Mouse (Mus musculus): ENCODE data around the gene Rpl32.
A peak's percentile ranks its signal among the peaks of the same experiment; 100 is the strongest.

Rpl32 gene

DNA sequence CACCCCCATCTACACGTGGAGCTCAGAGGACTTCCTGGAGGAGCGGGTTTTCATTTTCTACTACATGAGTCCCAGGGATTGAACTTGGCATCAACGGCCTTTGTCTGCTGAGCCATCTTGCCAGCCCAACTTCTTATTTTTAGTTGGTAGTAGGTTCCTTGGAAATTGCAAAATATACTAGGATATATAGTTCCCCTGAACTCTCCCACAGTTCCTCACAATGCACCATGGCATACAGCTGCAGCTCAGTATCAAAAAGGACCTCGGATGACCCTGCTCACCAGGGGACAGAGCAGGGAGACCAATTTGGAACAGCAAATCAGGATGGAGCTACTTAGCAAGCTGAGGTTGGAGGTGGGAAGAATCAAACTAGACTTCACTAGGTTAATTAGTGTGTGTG, 6.5 kb upstream of the Rpl32 start:
- no peak for DNase-seq (ENCODE audit: low spot score in 2 of 2)

DNA sequence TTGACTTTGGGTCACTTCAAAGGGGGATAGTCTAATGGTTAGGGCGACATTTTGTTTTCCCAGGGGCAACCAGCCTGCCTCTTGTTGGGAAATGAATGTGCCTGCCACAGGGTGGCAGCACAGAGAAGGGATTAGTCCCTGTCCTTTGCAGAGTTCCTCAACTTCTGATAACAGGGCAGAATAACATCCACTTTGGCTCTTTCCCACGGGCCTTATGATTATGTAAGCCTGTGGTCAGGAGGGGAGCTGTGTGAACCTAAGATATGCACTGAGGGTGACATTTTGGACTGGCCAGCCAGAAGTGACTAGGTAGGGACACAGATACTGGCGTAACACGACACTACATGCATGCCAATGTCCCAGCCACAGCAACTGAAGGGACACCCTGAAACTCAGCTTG, 5.6 kb upstream of the Rpl32 start:
- DNase-seq (ENCODE audit: low spot score in 2 of 2): peak; percentile 18 to 40

DNA sequence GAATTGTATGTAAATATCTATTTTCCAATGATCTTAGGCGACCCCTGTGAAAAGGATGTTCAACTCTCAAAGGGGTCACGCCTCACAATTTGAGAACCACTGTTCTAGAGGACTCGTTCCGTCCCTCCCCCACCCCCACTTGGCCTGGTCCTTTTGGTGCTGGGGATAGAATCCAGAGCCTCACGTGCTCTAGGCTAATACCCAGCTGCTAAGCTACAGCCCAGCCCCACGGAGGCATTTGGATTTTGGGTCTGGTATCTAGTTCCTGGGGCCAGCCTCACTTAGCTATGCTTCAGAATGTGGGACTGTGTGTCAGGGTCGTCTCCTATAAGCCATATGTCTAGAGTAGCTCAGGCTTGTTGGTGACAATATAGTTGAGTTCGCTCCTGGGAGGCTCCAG, 3.1 kb upstream of the Rpl32 start:
- no peak for DNase-seq (ENCODE audit: low spot score in 2 of 2)

DNA sequence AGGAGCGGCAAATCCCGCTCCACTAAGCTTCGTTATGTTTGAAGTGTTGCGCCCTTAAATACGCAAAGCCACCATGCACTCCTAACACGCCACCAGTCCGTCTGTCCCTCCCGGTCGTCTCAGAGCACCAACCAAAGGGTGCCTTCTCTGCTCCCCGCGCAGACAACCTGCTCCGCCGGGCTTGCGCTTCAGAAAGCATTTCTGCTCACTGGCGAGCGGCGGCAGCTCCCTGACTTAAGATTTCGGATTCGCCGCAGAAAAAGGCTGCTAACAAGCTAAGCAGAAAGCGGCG, 405 bp downstream of the Rpl32 start:
- DNase-seq (ENCODE audit: low spot score in 2 of 2): no peak

DNA sequence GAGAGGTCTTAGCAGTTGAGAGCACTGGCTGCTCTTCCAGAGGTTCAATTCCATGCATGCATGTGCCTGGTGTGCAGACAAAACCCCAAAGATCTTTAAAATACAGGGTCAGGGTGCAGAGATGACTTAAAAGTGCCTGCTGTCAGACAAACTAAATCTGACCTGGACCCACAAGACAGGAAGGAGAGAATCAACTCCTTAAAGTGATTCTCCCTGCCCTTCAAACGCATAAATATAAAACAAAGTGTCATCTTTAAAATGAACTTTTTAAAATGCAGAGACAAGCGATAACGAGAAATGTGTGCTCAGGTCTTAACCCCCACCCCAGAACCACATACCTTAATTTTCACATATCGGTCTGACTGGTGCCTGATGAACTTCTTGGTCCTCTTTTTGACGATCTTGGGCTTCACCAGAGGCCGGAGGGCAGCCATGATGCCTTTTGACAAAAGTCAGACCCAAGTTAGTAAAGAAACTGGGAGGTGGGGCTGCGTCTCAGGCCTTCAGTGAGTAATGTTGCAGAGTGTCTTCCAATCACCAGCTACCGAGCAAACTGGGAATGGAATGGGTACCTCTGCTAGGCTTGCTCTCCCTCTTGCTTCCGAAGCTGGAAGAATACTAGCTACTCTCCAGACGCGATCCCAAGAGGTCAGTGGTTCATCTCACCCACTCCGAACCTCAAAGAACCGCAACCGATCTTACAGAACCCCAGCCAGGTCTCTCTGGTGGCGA, 917 bp downstream of the Rpl32 start:
- DNase-seq (ENCODE audit: low spot score in 2 of 2): no peak

DNA sequence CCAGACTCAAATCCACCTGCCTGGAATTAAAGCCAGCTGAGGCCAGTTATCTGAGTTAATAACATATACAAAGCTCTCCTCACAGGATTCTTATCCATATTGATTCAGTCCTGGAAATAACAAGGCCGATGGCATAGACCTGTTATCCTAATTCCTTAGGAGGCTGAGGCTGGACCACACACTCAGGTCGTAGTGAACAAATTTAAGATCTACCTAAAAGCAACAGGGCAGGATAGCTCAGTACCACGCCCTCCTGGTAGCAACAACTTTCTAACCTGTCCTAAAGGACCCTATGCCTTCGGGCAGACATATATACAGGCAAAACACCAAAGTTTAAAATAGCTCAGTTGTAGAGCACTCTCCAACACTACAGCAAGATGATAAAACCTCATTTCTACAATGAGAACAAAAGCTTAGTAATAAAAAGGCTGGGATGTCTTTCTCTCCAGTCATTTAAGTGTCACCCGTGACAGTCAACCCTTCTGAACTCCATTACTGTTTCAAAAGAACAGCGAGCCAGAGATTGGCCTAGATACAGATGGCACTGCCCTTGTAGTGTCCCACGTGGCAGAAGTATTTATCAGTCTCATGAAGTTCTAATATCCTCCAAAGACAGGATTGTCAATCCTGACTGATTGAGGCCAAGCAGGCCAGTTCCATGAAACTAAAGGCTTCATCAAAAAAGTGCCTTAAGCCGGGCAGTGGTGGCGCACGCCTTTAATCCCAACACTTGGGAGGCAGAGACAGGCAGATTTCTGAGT, 3.9 kb downstream of the Rpl32 start:
- DNase-seq (ENCODE audit: low spot score in 2 of 2): no peak

DNA sequence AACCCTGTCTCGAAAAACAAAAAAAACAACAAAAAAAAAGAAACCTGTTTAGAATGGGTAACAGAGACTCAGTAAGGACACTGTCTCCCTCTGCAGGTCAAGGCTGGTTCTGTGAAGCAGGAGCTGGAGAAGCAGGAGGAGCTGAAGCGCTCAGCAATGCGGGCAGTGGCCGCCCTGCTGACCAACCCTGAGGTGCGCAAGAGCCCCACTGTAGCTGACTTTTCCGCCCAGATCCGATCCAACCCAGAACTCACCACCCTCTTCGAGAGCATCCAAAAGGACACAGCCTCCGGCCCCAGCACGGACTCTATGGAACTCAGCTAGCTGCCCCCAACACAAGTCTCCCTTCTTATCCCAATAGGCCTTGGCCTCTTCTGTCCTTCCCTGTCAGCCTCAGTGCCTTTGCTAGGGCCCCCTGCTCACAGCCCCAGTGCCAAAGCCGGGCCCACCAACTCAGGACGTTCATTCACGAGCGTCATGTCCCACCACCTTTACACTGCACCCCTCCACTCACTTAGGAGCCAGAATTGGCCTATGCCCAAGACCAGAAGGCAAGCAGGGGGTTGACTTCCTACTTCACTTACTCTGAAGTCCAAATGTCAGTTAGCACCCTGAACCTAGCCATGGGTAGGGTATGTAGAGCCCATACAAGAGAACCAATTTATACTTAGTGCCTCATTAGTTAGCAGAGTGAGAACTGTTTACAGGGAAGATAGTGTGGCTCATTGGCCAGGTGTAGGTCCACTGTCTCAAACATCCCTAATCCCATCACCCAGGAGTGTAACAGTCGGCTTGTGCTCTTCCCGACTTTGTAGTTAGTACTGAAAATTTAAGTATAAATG, 4.8 kb downstream of the Rpl32 start:
- peak; percentile 56 to 71 for DNase-seq (ENCODE audit: low spot score in 2 of 2)

DNA sequence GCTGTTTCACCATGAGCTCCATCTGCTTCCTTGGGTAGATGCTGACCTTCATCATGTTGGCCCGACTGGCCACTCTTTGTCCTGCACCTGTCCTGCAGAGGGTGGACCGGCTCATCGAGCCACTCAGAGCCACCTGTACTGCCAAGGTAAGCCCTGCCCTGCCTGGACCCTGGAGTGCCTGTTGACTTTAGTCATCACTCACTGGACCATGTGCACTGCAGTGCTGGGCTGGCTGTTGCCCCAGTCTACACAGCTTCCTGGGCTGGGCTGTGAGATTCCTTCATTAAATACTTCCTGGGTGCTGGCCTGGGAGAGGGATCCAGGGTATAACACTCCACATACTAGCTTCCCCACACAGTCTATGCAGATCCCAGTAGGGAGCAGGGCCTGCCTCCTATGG, 6.7 kb downstream of the Rpl32 start:
- DNase-seq (ENCODE audit: low spot score in 2 of 2): no peak

DNA sequence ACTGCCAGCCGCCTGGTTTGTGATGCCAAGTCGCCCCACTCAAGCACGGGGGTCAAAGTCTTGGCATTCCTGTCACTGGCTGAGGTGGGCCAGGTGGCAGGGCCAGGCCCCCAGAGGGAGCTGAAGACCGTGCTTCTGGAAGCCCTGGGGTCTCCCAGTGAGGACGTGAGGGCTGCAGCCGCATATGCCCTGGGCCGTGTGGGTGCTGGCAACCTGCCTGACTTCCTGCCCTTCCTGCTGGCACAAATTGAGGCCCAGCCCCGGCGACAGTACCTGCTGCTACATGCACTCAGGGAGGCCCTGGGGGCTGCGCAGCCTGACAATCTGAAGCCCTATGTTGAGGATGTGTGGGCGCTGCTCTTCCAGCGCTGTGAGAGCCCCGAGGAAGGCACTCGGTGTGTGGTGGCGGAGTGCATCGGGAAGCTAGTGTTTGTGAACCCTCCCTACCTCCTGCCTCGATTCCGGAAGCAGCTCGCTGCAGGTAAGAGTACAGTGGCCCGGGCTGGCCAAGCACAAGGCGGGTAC, 15.8 kb downstream of the Rpl32 start:
- no peak for DNase-seq (ENCODE audit: low spot score in 2 of 2)

DNA sequence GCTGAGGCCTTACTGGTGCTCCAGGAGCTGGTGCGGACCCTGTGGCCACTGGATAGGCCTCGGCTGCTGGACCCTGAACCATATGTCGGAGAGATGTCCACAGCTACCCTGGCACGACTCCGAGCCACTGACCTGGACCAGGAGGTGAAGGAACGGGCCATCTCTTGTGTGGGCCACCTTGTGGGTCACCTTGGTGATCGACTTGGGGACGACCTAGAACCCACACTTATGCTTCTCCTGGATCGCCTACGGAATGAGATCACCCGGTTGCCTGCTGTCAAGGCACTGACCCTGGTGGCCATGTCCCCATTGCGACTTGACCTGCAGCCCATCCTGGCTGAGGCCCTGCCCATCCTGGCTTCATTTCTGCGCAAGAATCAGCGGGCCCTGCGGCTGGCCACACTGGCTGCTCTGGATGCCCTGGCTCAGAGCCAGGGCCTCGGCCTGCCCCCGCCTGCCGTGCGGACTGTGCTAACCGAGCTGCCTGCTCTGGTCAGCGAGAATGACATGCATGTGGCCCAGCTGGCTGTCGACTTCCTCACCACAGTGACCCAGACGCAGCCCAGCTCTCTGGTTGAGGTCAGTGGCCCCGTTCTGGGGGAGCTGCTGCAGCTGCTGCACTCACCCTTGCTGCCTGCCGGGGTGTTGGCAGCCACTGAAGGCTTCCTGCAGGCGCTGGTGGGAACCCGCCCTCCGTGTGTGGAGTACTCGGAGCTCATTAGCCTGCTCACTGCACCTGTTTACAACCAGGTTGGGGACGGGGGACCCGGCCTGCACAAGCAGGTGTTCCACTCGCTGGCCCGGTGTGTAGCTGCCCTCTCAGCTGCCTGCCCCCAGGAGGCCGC, 16.5 kb downstream of the Rpl32 start:
- DNase-seq (ENCODE audit: low spot score in 2 of 2): peak in 1 of 2 experiments; percentile 25

DNA sequence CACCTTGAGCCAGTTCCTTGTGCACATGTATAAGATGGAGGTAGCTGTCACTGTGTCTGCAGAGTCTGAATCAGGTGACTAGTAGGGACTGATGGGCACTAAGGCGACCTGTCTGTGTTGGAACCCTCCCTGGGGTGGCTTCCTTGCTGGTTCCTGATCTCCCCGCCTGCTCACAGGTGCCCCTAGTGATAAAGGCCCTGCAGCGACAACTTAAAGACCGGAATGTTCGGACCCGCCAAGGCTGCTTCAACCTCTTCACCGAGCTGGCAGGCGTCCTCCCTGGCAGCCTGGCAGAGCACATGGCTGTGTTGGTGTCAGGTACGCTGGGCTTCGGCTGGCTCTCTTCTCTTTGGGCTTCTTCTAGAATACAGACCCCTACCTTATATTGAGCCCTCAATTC, 17.5 kb downstream of the Rpl32 start:
- no peak for DNase-seq (ENCODE audit: low spot score in 2 of 2)

DNA sequence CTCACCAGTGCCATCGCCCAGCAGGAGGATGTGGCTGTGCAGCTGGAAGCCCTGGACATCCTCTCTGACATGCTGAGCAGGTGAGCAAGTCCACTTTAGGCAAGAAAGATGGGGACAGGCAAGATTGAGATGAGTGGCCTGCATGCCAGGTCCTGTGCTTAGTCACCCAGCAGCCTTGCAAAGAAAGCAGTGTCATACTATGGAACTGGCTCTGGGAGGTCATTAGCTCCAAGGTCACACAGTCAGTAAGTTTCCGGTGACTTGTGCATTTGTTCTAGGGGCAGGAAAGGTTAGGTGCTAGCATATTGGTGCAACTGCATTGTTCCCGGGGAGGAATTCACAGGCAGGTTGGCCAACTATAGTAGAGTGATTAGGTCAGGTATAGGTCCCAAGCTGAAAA, 25.8 kb downstream of the Rpl32 start:
- no peak for DNase-seq (ENCODE audit: low spot score in 2 of 2)

DNA sequence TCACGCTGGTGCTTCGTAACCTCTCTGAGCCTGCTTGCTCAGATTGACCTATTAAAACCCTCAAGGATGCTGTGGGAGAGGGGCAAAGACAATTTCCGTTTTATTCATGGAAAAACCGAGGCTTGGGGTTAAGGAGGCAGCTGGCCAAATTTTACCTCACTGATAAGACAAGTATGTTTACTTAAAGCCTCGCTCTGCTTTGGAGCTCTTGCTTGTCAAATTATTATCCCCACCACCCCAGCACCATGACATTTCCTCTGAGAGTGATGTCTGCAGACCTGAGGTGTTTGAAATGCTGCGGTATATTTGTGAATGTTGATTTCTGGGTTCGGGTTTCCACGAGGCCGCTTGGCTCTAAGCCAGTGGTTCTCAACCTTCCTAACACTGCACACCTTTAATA, 32.2 kb downstream of the Rpl32 start:
- DNase-seq (ENCODE audit: low spot score in 2 of 2): no peak

DNA sequence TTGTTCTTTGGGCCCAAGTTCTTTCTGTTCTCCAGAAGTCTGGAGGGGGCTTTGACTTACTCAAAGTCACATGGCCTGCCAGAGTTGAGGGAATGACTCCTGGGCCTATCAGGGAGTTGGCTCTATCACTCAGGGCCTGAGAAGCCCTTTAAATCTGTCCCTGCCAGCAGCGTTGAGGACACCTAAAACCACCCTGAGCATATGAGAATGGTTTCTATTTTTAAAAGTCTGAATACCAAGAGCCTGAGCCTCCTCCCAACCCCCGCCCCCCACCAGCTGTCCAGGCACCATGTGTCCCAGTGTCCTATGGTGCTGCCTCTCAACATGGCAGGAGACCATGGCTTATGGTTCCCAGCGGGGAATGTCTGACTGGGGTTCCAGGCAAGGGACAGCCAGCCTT, 32.7 kb downstream of the Rpl32 start:
- DNase-seq (ENCODE audit: low spot score in 2 of 2): no peak

DNA sequence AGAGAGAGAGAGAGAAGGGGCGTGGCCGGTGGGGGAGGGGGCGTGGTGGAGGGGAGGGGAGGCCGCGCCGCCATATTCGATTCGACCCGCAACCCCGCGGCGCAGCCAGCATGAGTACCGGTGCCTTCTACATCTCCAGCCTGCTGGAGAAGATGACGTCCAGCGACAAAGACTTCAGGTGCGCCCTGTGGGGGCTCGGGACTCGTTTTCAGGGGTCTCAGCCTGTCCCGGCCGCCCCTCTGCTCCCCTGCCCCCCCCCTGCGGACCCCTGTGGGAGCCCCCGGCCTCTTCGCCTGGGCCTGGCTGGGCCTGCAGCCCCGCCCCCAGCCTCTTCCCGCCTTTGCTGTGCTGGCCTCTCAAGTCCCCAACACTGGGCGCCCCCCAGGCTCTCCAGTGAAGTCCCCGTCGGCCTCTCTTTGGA, 34.0 kb downstream of the Rpl32 start, which contains the start of gene Cand2:
Cand2 (plus strand) TSS at position 38 of the 421 bp plus-strand sequence.
- DNase-seq (ENCODE audit: low spot score in 2 of 2): no peak

DNA sequence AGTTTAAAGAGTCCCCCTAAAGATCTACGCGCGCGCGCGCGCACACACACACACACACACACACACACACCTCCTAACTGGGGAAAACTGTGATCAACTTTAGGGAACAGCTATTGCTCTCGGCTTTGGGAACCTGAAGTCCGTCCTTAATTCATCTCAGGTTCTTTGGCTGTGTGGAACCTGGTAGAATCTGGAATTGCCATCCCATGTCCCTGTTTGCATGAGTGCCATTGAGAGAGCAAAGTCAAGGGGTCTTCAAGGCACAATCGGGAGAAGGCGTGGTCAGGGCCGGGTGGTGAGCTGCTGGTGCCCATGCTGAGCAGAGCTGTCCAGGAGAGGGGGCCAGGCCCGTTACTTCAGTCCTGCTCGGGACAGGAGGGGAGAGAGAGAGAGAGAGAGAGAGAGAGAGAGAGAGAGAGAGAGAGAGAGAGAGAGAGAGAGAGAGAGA, 34.6 kb downstream of the Rpl32 start:
- DNase-seq (ENCODE audit: low spot score in 2 of 2): no peak

DNA sequence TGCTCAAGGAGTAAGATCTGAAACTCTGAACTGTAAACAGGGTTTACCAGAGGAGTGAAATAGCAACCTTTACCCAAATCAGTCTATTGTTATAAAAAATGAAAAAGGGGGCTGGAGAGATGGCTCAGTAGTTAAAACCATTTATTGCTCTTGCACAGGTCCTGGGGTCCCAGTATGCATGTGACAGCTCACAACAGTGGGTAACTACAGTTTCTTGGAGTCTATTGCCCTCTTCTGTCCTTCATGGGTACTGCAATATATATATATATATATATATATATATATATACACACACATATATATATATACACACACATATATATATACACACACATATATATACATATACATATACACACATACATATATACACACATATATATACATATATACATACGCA, 35.9 kb downstream of the Rpl32 start:
- no peak for DNase-seq (ENCODE audit: low spot score in 2 of 2)

DNA sequence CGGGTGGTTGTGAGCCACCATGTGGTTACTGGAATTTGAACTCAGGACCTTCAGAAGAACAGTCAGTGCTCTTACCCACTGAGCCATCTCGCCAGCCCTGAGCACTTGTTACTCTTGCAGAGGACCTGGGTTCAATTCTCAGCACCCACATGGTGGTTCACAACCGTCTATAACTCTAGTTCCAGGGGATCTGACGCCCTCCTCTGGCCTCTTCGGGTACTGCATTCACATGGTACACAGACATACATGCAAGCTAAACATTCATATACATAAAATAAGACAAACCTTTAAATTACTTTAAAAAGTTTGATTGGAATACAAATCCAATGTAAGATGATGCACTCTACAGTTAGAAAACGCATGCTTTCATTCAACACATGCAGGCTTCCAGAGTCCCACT, 36.3 kb downstream of the Rpl32 start:
- no peak for DNase-seq (ENCODE audit: low spot score in 2 of 2)

DNA sequence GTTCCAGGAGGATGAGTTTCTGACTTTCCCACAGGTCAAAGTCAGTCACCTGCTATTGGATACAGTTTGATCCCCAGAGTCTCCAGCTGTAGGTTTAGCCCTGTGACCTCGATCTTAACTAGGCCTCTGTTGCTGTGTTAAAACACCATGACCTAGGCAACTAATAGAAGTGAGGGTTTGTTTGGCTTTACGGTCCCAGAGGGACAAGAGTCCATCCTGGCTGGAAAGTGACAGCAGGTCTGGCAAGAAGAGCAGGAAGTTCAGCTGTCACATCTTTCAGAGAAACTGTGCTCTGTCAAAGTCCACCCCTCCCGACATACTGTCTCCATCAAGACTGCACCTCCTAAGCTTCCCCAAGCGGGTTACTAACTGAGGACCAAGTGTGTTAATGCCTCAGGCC, 37.7 kb downstream of the Rpl32 start:
- DNase-seq (ENCODE audit: low spot score in 2 of 2): no peak

DNA sequence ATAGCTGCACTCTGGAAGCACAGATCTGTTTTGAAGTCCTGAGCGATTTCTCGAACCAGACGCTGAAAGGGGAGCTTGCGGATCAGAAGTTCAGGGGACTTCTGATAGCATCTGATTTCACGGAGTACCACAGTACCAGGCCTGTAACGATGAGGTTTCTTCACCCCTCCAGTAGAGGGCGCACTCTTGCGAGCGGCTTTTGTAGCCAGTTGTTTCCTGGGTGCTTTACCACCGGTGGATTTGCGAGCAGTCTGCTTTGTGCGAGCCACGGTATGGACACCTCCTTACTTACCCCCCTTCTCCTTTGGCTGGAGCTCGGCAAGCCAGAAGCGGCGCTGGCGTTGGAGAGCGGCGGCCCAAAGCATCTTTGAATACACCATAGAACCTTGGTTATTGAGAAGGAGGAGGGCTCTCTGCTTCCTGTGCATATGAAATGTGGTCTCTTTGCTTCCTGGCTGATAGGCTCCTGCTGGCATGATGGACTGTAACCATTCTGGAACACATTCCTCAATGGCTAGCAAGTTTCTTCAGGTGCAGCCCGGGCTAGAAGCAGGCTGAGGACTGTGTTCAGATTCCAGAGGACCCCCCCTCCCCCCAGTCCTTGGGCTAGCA, 38.4 kb downstream of the Rpl32 start:
- no peak for DNase-seq (ENCODE audit: low spot score in 2 of 2)

DNA sequence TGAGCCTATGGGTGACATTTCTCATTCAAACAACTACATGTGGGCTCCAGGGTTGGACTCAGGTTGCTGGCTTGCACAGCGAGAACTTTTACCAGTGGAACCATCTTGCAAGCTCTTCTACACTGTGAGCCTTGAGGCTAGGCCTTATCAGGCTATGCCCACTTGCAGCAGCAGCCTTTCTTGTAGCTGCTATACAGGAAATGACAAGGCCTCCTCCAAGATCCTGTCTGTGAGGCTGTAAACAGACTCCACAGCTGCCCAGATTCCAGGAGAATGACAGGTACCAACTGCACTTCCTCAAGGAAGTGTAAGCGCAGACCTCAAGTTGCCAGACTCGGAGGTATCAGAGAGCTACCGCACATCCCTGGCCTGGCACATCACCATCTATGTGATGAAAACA, 40.3 kb downstream of the Rpl32 start:
- no peak for DNase-seq (ENCODE audit: low spot score in 2 of 2)

All from urinary bladder, postnatal 36 days (tissue).